In the genomic region with DNA sequence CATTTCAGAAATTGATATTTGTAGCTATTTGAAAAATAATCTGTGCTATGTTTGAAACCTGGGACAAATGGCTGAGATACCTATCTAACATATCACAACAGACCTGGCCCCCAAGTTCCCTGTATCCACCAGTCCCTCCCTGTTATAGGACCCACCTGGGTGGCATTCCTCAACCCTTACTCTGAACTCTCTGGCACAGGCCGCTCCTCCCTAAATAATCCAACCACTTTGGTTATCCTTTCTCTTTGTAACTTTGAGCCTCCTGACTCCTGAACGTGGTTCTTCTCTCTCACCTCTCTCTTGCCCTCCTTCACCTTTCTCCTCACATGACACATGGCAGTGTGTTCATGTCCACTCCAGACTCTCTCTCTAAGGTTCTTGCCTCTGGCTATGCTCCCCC, we compare ENCODE assay signal across 8 mouse cellular contexts. TPM values are rescaled to one million over a fixed set of nuclear protein-coding genes. Genes with fewer than 3 reads are reported as not detected.
A peak's percentile ranks its signal among the peaks of the same experiment; 100 is the strongest.
DNase-seq lines count a peak whose midpoint lies in the region; ATAC-seq and TF ChIP-seq lines count a peak whose summit lies in the region.
"Not testable (repeated sequence)": the region's sequence is repeated elsewhere in the genome, so short reads cannot be mapped to it uniquely, and the experiment has no call there.

No protein-coding gene starts in this region.

- H3K9me3 ChIP-seq in embryonic facial prominence, embryonic 15.5 days (replicated peaks); hindbrain, embryonic 16.5 days (ENCODE audit: control insufficient read depth, low read length): not testable (repeated sequence)
- H3K9me3 ChIP-seq in heart, embryonic 10.5 days, result peaks cover 53% of the 10 kb centered on the region

- peak; percentile 71 for DNase-seq in heart, embryonic 10.5 days (ENCODE audit: low spot score)
- DNase-seq in left cerebral cortex, adult 11 months (ENCODE audit: low spot score), result peak; percentile 7
- DNase-seq in retina, embryonic 14.5 days (ENCODE audit: low spot score), result peak; percentile 27
- peak; percentile 7 for DNase-seq in urinary bladder, postnatal 25 days (ENCODE audit: low spot score)

- not testable (repeated sequence) for TF ChIP-seq POLR2A in bone marrow macrophage, adult 2 months (IDR thresholded peaks at IDR 0.05; ENCODE audit: borderline replicate concordance, low read depth, low read length)

- peaks cover 39% of the 10 kb centered on the region for H3K4me1 ChIP-seq in bone marrow macrophage, adult 2 months (ENCODE audit: control insufficient read depth, insufficient read depth, low read length)
- H3K4me1 ChIP-seq in embryonic facial prominence, embryonic 15.5 days; heart, embryonic 10.5 days; hindbrain, embryonic 16.5 days (ENCODE audit: control insufficient read depth, insufficient read depth, low read depth, low read length): not testable (repeated sequence)

- not testable (repeated sequence) for H3K4me3 ChIP-seq in bone marrow macrophage, adult 2 months (ENCODE audit: insufficient read depth, low read length); embryonic facial prominence, embryonic 15.5 days (replicated peaks); heart, embryonic 10.5 days; hindbrain, embryonic 16.5 days (ENCODE audit: low read length); macrophage (ENCODE audit: inconsistent target)

- H3K27ac ChIP-seq in bone marrow macrophage, adult 2 months (ENCODE audit: insufficient read depth, low read depth, low read length), result peak overlapping the region; percentile 58; the same call in 1 of the 2 replicates
- not testable (repeated sequence) for H3K27ac ChIP-seq in embryonic facial prominence, embryonic 15.5 days (replicated peaks); heart, embryonic 10.5 days
- peak overlapping the region; percentile 1; the same call in 1 of the 2 replicates for H3K27ac ChIP-seq in hindbrain, embryonic 16.5 days (ENCODE audit: low read depth, low read length)
- peak overlapping the region; percentile 50; the same call in 1 of the 2 replicates for H3K27ac ChIP-seq in macrophage

- not testable (repeated sequence) for H3K4me2 ChIP-seq in embryonic facial prominence, embryonic 15.5 days (replicated peaks); hindbrain, embryonic 16.5 days (ENCODE audit: low read length)

- peaks cover 18% of the 10 kb centered on the region for H3K79me2 ChIP-seq in macrophage (ENCODE audit: inconsistent target)

- not testable (repeated sequence) for TF ChIP-seq CTCF in bone marrow macrophage, adult 2 months (IDR thresholded peaks at IDR 0.05; ENCODE audit: low read depth, low read length)

- ATAC-seq in embryonic facial prominence, embryonic 15.5 days (ENCODE audit: insufficient number of reproducible peaks, low FRiP score, low TSS enrichment, low read depth), result 0 out of 2 replicates have a peak, but pooled peaks have one; percentile 23
- ATAC-seq in hindbrain, embryonic 16.5 days, result peak; percentile 29; the same call in 1 of the 2 replicates

- WGBS in embryonic facial prominence, embryonic 15.5 days, result 78% methylated on average over 2 of the region's 2 CpGs
- WGBS in heart, embryonic 10.5 days, result 67% methylated on average over 2 of the region's 2 CpGs
- 86% methylated on average over 2 of the region's 2 CpGs for WGBS in hindbrain, embryonic 16.5 days
- 86% methylated on average over 2 of the region's 2 CpGs for WGBS in macrophage (ENCODE audit: missing documents)

- H3K9ac ChIP-seq in embryonic facial prominence, embryonic 15.5 days; hindbrain, embryonic 16.5 days (ENCODE audit: low read depth, low read length): not testable (repeated sequence)

- 0 out of 2 replicates have a peak, but pooled peaks cover 21% of the 10 kb centered on the region for H3K36me3 ChIP-seq in embryonic facial prominence, embryonic 15.5 days
- peaks cover 27% of the 10 kb centered on the region for H3K36me3 ChIP-seq in heart, embryonic 10.5 days
- not testable (repeated sequence) for H3K36me3 ChIP-seq in hindbrain, embryonic 16.5 days (ENCODE audit: control insufficient read depth, insufficient read depth, low read length); macrophage (ENCODE audit: inconsistent target)

- H3K27me3 ChIP-seq in embryonic facial prominence, embryonic 15.5 days; heart, embryonic 10.5 days (ENCODE audit: insufficient read depth, poor library complexity, severe bottlenecking); hindbrain, embryonic 16.5 days (replicated peaks; ENCODE audit: control insufficient read depth, insufficient read depth, low read length): not testable (repeated sequence)

RNA-seq across cellular contexts. Expression of a gene that starts 37.3 kb away (rescaled TPM):
- polyA plus RNA-seq in bone marrow macrophage, adult 2 months (2012; ENCODE audit: insufficient read depth, insufficient read length, missing spikeins), result 94.6 and 113 TPM in 2 replicates
- 190 and 192 TPM in 2 replicates for polyA plus RNA-seq in embryonic facial prominence, embryonic 15.5 days (2015; fragmentation: Nextera tagmentation; extraction: Ambion mirVana)
- polyA plus RNA-seq in heart, embryonic 10.5 days (2016; fragmentation: Nextera tagmentation; extraction: Ambion mirVana), result 121 and 172 TPM in 2 replicates
- 91.3 and 180 TPM in 2 replicates for polyA plus RNA-seq in hindbrain, embryonic 16.5 days (2015; fragmentation: Nextera tagmentation; extraction: Ambion mirVana)
- total RNA-seq in macrophage (2018; cell fraction: chromatin; rRNA removed), result 1,000 to 10,000 TPM in 16 of 26 experiments, 100 to 1,000 TPM in 10; 644 to 7,809 (median 1,101) TPM
- total RNA-seq in macrophage (2018; cell fraction: cytosol; rRNA removed), result 100 to 1,000 TPM in 1 of 26 experiments, 10 to 100 TPM in 25; 11.8 to 160 (median 27.3) TPM
- 1,000 to 10,000 TPM in 5 of 26 experiments, 100 to 1,000 TPM in 20, 10 to 100 TPM in 1; 96.6 to 1,945 (median 481) TPM for total RNA-seq in macrophage (2018; cell fraction: nucleus; rRNA removed)
- 45.5 to 114 TPM (median 105 TPM) in 3 replicates for polyA plus RNA-seq in macrophage (2018)

Comparison
In these comparisons a context has a peak if more than half of its experiments do, and no peak if none do; other contexts are left out.
1. DNase-seq: peak in every context shown above with its lines; median percentile 71 in heart, embryonic 10.5 days; 27 in retina, embryonic 14.5 days; 7 in left cerebral cortex, adult 11 months; 7 in urinary bladder, postnatal 25 days.